Mouse (Mus musculus): ENCODE measurements at regions not wholly inside any gene's neighbourhood (a gene's known extent, or its start where the extent isn't known, plus 50 kb on each side); places are given as distances from the start of the nearest gene placed in this dataset.
"Not testable (repeated sequence)": the region's sequence is repeated elsewhere in the genome, so short reads cannot be mapped to it uniquely, and the experiment has no call there.

DNA sequence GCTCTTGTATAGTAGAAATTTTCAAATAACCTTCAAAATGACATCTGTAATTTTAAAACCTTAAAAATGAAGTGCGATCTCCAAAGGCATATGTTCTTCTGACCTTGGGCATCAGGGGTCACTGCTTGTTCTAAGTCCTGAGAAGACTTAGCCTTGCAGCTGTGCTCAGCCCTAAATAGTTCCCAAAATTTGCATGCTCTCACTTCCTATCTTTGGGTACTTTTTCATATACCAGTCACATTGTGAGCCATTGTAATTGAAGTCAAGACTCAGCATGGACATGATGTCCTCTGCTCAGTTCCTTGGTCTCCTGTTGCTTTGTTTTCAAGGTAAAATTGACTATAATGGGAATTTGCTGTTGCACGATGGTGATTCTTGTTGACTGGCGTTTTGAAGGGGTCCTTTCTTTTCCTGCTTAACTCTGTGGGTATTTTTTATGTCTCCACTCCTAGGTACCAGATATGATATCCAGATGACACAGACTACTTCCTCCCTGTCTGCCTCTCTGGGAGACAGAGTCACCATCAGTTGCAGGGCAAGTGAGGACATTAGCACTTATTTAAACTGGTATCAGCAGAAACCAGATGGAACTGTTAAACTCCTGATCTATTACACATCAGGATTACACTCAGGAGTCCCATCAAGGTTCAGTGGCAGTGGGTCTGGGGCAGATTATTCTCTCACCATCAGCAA, 1144.6 kb upstream of the Tacstd2 start:
- H3K4me3 ChIP-seq (ENCODE audit: control insufficient read depth, insufficient read depth, low read length) = no peak overlapping the region
- no peaks in the 10 kb centered on the region for H3K36me3 ChIP-seq (ENCODE audit: control insufficient read depth, insufficient read depth, low read length)
- no peaks in the 10 kb centered on the region for H3K27me3 ChIP-seq (ENCODE audit: control insufficient read depth, insufficient read depth, low read length)
- no peak for TF ChIP-seq CTCF (IDR thresholded peaks at IDR 0.05; ENCODE audit: borderline replicate concordance, control insufficient read depth, extremely low read depth, insufficient read depth, low read length, poor library complexity)
- no peak for TF ChIP-seq POLR2A (IDR thresholded peaks at IDR 0.05; ENCODE audit: control insufficient read depth, extremely low read depth, insufficient read depth, low read length, poor library complexity)
- no peak overlapping the region for H3K27ac ChIP-seq (ENCODE audit: control insufficient read depth, insufficient read depth, low read length)
- DNase-seq = no peak
- 78% methylated on average over 3 of the region's 3 CpGs for WGBS
- no peaks in the 10 kb centered on the region for H3K4me1 ChIP-seq (replicated peaks; ENCODE audit: control insufficient read depth, insufficient read depth, low read length)

DNA sequence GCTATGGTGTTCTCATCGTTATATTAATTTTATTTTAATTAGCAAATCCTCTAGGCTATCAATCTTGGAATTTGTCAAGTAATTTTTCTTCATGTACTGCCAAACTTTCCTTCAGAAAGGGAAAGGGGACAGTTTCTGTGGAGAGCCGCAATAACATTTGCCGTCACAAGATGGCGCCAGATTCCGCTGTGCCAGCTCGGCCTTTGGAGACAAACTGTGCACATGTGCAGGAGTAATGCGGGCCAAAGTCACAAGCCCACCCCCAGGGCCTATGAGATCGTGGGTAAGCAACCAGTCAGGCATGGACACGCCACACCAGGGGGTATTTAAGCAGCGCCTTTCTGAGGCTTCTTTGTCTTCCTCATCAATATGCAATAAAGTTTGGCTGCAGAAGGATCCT, 1132.8 kb upstream of the Tacstd2 start:
- not testable (repeated sequence) for H3K4me1 ChIP-seq (replicated peaks; ENCODE audit: control insufficient read depth, insufficient read depth, low read length); H3K4me3 ChIP-seq (ENCODE audit: control insufficient read depth, insufficient read depth, low read length); H3K27ac ChIP-seq (ENCODE audit: control insufficient read depth, insufficient read depth, low read length); H3K27me3 ChIP-seq (ENCODE audit: control insufficient read depth, insufficient read depth, low read length); H3K36me3 ChIP-seq (ENCODE audit: control insufficient read depth, insufficient read depth, low read length)
- peak; percentile 5 for DNase-seq
- TF ChIP-seq CTCF (IDR thresholded peaks at IDR 0.05; ENCODE audit: borderline replicate concordance, control insufficient read depth, extremely low read depth, insufficient read depth, low read length, poor library complexity) = 0 out of 2 replicates have a peak, but pooled peaks have one; percentile 41
- WGBS = 5% methylated on average over 10 of the region's 10 CpGs

- not testable (repeated sequence) for H3K27me3 ChIP-seq (ENCODE audit: control insufficient read depth, insufficient read depth, low read length); H3K4me3 ChIP-seq (ENCODE audit: control insufficient read depth, insufficient read depth, low read length); H3K27ac ChIP-seq (ENCODE audit: control insufficient read depth, insufficient read depth, low read length); H3K4me1 ChIP-seq (replicated peaks; ENCODE audit: control insufficient read depth, insufficient read depth, low read length); DNase-seq; H3K36me3 ChIP-seq (ENCODE audit: control insufficient read depth, insufficient read depth, low read length)
Observed at GRCm38 (mm10) chr6:68632309-68632708, 1096.7 kb upstream of the Tacstd2 start.

GRCm38 (mm10) chr6:68631787-68632186, 1096.2 kb upstream of the Tacstd2 start:
- H3K27me3 ChIP-seq (ENCODE audit: control insufficient read depth, insufficient read depth, low read length) = no peaks in the 10 kb centered on the region
- TF ChIP-seq POLR2A (IDR thresholded peaks at IDR 0.05; ENCODE audit: control insufficient read depth, extremely low read depth, insufficient read depth, low read length, poor library complexity) = no peak
- TF ChIP-seq CTCF (IDR thresholded peaks at IDR 0.05; ENCODE audit: borderline replicate concordance, control insufficient read depth, extremely low read depth, insufficient read depth, low read length, poor library complexity) = no peak
- no peak for DNase-seq
- no peaks in the 10 kb centered on the region for H3K36me3 ChIP-seq (ENCODE audit: control insufficient read depth, insufficient read depth, low read length)
- H3K4me3 ChIP-seq (ENCODE audit: control insufficient read depth, insufficient read depth, low read length) = no peak overlapping the region
- H3K27ac ChIP-seq (ENCODE audit: control insufficient read depth, insufficient read depth, low read length) = no peak overlapping the region
- H3K4me1 ChIP-seq (replicated peaks; ENCODE audit: control insufficient read depth, insufficient read depth, low read length) = no peaks in the 10 kb centered on the region
- WGBS = 69% methylated on average over 1 of the region's 1 CpGs

GRCm38 (mm10) chr6:68606033-68606432, 1070.4 kb upstream of the Tacstd2 start:
- 78% methylated on average over 2 of the region's 2 CpGs for WGBS
- no peaks in the 10 kb centered on the region for H3K4me1 ChIP-seq (replicated peaks; ENCODE audit: control insufficient read depth, insufficient read depth, low read length)
- H3K36me3 ChIP-seq (ENCODE audit: control insufficient read depth, insufficient read depth, low read length) = no peaks in the 10 kb centered on the region
- no peaks in the 10 kb centered on the region for H3K27me3 ChIP-seq (ENCODE audit: control insufficient read depth, insufficient read depth, low read length)
- DNase-seq = no peak
- no peak overlapping the region for H3K4me3 ChIP-seq (ENCODE audit: control insufficient read depth, insufficient read depth, low read length)
- TF ChIP-seq POLR2A (IDR thresholded peaks at IDR 0.05; ENCODE audit: control insufficient read depth, extremely low read depth, insufficient read depth, low read length, poor library complexity) (no peak), CTCF (IDR thresholded peaks at IDR 0.05; ENCODE audit: borderline replicate concordance, control insufficient read depth, extremely low read depth, insufficient read depth, low read length, poor library complexity) (no peak)
- no peak overlapping the region for H3K27ac ChIP-seq (ENCODE audit: control insufficient read depth, insufficient read depth, low read length)
